Mouse (Mus musculus) CH12.LX (cell line): ENCODE data around the gene Camkmt. TPM values are rescaled to one million over a fixed set of nuclear protein-coding genes. Genes with fewer than 3 reads are reported as not detected.

Experiments used
- DNase-seq: peaks from one replicate; pipeline ENCODE4 v3.0.0-alpha.2; 2013; ENCODE audit errors: extremely low read depth
- H3K27ac ChIP-seq: 2 replicates; pipeline ENCODE4 v1.5.1; 2012; ENCODE audit warnings: low read depth, mild to moderate bottlenecking, control low read depth, moderate library complexity; ENCODE audit not compliant: insufficient read depth
- H3K27me3 ChIP-seq: replicated peaks from 2 replicates; pipeline ENCODE3; 2012; ENCODE audit warnings: inconsistent platforms
- H3K36me3 ChIP-seq, 2 experiments: replicated peaks in 1 of 2; 2 replicates each; pipeline versions ENCODE3 to v1.6.1; 2012; ENCODE audit warnings: inconsistent platforms in 1 of 2, low read length in 1 of 2, mild to moderate bottlenecking in 1 of 2, mixed read lengths in 1 of 2, moderate library complexity in 1 of 2; ENCODE audit not compliant: control insufficient read depth in 1 of 2, insufficient read depth in 1 of 2
- H3K4me1 ChIP-seq, 2 experiments: 2 replicates each; pipeline ENCODE4 v1.6.1; 2012; ENCODE audit warnings: inconsistent platforms in 1 of 2, moderate library complexity in 1 of 2; ENCODE audit not compliant: insufficient read depth in 2 of 2, control insufficient read depth in 1 of 2
- H3K4me2 ChIP-seq: 2 replicates; pipeline ENCODE4 v1.6.1; 2012; ENCODE audit warnings: low read depth, mild to moderate bottlenecking, control low read depth; ENCODE audit not compliant: poor library complexity, insufficient read depth, severe bottlenecking
- H3K4me3 ChIP-seq, 3 experiments: fragments of 150-350 bp in 1 of 3; sonication (generic) in 1 of 3; replicated peaks in 1 of 3; 2 replicates each; pipeline versions ENCODE3 to v1.5.1; 2011 to 2012; ENCODE audit warnings: low read depth in 2 of 3, low read length in 2 of 3, mild to moderate bottlenecking in 2 of 3, moderate library complexity in 2 of 3, control low read depth in 1 of 3, improper control_type of control experiment in 1 of 3, inconsistent platforms in 1 of 3, mixed read lengths in 1 of 3; ENCODE audit not compliant: poor library complexity in 1 of 3
- H3K79me2 ChIP-seq: replicated peaks from 2 replicates; pipeline ENCODE4 v1.6.1; 2012; ENCODE audit warnings: mild to moderate bottlenecking, moderate library complexity; ENCODE audit not compliant: control insufficient read depth, poor library complexity, insufficient read depth, severe bottlenecking; ENCODE audit errors: extremely low read depth
- H3K9ac ChIP-seq: 2 replicates; pipeline ENCODE4 v1.6.1; 2012; ENCODE audit warnings: low read depth, mild to moderate bottlenecking, control low read depth, moderate library complexity; ENCODE audit not compliant: insufficient read depth
- H3K9me3 ChIP-seq: replicated peaks from 2 replicates; pipeline ENCODE3; 2012; ENCODE audit warnings: low read length, inconsistent platforms, mixed read lengths
- BHLHE40 ChIP-seq: IDR thresholded peaks from 2 replicates; pipeline ENCODE4 v1.6.1; 2011; ENCODE audit warnings: mild to moderate bottlenecking, low read depth, low read length, improper control_type of control experiment
- CHD1 ChIP-seq: IDR thresholded peaks from 2 replicates; pipeline ENCODE4 v1.6.1; 2012; ENCODE audit warnings: low read depth, low read length, improper control_type of control experiment, inconsistent platforms
- CHD2 ChIP-seq: IDR thresholded peaks from 2 replicates; pipeline ENCODE4 v1.6.1; 2011; ENCODE audit warnings: low read length, improper control_type of control experiment
- ELF1 ChIP-seq: IDR thresholded peaks from 2 replicates; pipeline ENCODE4 v1.6.1; 2014; ENCODE audit warnings: low read depth, mild to moderate bottlenecking, inconsistent platforms, low read length, improper control_type of control experiment
- ETS1 ChIP-seq: conservative IDR thresholded peaks from 2 replicates; pipeline ENCODE4 v1.6.1; 2012; ENCODE audit warnings: low read depth, mild to moderate bottlenecking, inconsistent platforms, low read length, improper control_type of control experiment, moderate library complexity
- GABPA ChIP-seq: IDR thresholded peaks from 2 replicates; pipeline ENCODE4 v1.6.1; 2012; ENCODE audit warnings: low read depth, low read length, improper control_type of control experiment, inconsistent platforms; ENCODE audit not compliant: insufficient replicate concordance
- HCFC1 ChIP-seq: IDR thresholded peaks from 2 replicates; pipeline ENCODE4 v1.6.1; 2012; ENCODE audit warnings: low read depth, mild to moderate bottlenecking, inconsistent platforms, low read length, improper control_type of control experiment
- IRF4 ChIP-seq: IDR thresholded peaks from 2 replicates; pipeline ENCODE4 v1.6.1; 2014; ENCODE audit warnings: low read depth, mild to moderate bottlenecking, inconsistent platforms, low read length, improper control_type of control experiment
- JUN ChIP-seq: IDR thresholded peaks from 2 replicates; pipeline ENCODE4 v1.6.1; 2011; ENCODE audit warnings: low read depth, mild to moderate bottlenecking, low read length, improper control_type of control experiment, moderate library complexity; ENCODE audit not compliant: insufficient read depth
- JUND ChIP-seq: conservative IDR thresholded peaks from 2 replicates; pipeline ENCODE4 v1.6.1; 2011; ENCODE audit warnings: low read depth, low read length, improper control_type of control experiment
- KAT2A ChIP-seq: IDR thresholded peaks from 2 replicates; pipeline ENCODE4 v1.6.1; 2012; ENCODE audit warnings: low read length, improper control_type of control experiment, inconsistent platforms; ENCODE audit not compliant: insufficient replicate concordance
- MAFK ChIP-seq: IDR thresholded peaks from 2 replicates; pipeline ENCODE4 v1.6.1; 2011; ENCODE audit warnings: low read length, improper control_type of control experiment; ENCODE audit not compliant: insufficient replicate concordance
- MAX ChIP-seq: IDR thresholded peaks from 2 replicates; pipeline ENCODE4 v1.6.1; 2011; ENCODE audit warnings: low read length, improper control_type of control experiment
- MAZ ChIP-seq: IDR thresholded peaks from 2 replicates; pipeline ENCODE4 v1.6.1; 2012; ENCODE audit warnings: low read depth, mild to moderate bottlenecking, inconsistent platforms, low read length, improper control_type of control experiment, moderate library complexity
- MYC ChIP-seq: IDR thresholded peaks from 2 replicates; pipeline ENCODE4 v1.6.1; 2011; ENCODE audit warnings: low read depth, mild to moderate bottlenecking, improper control_type of control experiment, low read length
- NRF1 ChIP-seq: IDR thresholded peaks from 2 replicates; pipeline ENCODE4 v1.6.1; 2014; ENCODE audit warnings: low read depth, mild to moderate bottlenecking, inconsistent platforms, low read length, improper control_type of control experiment, moderate library complexity
- POLR2AphosphoS2 ChIP-seq: IDR thresholded peaks from 2 replicates; pipeline ENCODE4 v1.6.1; 2011; ENCODE audit warnings: low read depth, low read length, improper control_type of control experiment
- RAD21 ChIP-seq: IDR thresholded peaks from 2 replicates; pipeline ENCODE4 v1.6.1; 2011; ENCODE audit warnings: low read depth, mild to moderate bottlenecking, low read length, improper control_type of control experiment, moderate library complexity
- RCOR1 ChIP-seq: conservative IDR thresholded peaks from 2 replicates; pipeline ENCODE4 v1.6.1; 2012; ENCODE audit warnings: low read depth, mild to moderate bottlenecking, inconsistent platforms, low read length, improper control_type of control experiment
- SIN3A ChIP-seq: IDR thresholded peaks from 2 replicates; pipeline ENCODE4 v1.6.1; 2012; ENCODE audit warnings: low read length, improper control_type of control experiment, inconsistent platforms
- SMC3 ChIP-seq: IDR thresholded peaks from 2 replicates; pipeline ENCODE4 v1.6.1; 2011; ENCODE audit warnings: low read depth, low read length, improper control_type of control experiment
- TCF12 ChIP-seq: IDR thresholded peaks from 2 replicates; pipeline ENCODE4 v1.6.1; 2014; ENCODE audit warnings: low read depth, mild to moderate bottlenecking, inconsistent platforms, low read length, improper control_type of control experiment
- UBTF ChIP-seq: IDR thresholded peaks from 2 replicates; pipeline ENCODE4 v1.6.1; 2012; ENCODE audit warnings: low read depth, mild to moderate bottlenecking, inconsistent platforms, low read length, improper control_type of control experiment, moderate library complexity
- USF1 ChIP-seq: IDR thresholded peaks from 2 replicates; pipeline ENCODE4 v1.6.1; 2014; ENCODE audit warnings: low read depth, mild to moderate bottlenecking, inconsistent platforms, low read length, improper control_type of control experiment
- USF2 ChIP-seq: conservative IDR thresholded peaks from 2 replicates; pipeline ENCODE4 v1.6.1; 2011; ENCODE audit warnings: low read depth, low read length, improper control_type of control experiment
- ZC3H11A ChIP-seq: IDR thresholded peaks from 2 replicates; pipeline ENCODE4 v1.6.1; 2012; ENCODE audit warnings: low read depth, mild to moderate bottlenecking, inconsistent platforms, low read length, improper control_type of control experiment
- ZMIZ1 ChIP-seq: IDR thresholded peaks from 2 replicates; pipeline ENCODE4 v1.6.1; 2012; ENCODE audit warnings: low read depth, mild to moderate bottlenecking, inconsistent platforms, low read length, improper control_type of control experiment
- ZNF384 ChIP-seq: IDR thresholded peaks from 2 replicates; pipeline ENCODE4 v1.6.1; 2012; ENCODE audit warnings: low read depth, low read length, improper control_type of control experiment, inconsistent platforms
- dilution Hi-C: fragments of 300-500 bp; cut with MboI; formaldehyde crosslinking; loops from 2 replicates; pipeline ENCODE4 v1.14.3; 2020; ENCODE audit warnings: low sequenced_read_pairs; ENCODE audit not compliant: extremely low pct_unique_long_range_greater_than_20kb, extremely low pct_ligation_motif_present
- in situ Hi-C: fragments of 300-500 bp; cut with MboI; formaldehyde crosslinking; loops from 3 replicates; pipeline ENCODE4 v1.14.3; 2019; ENCODE audit warnings: low sequenced_read_pairs, low pct_ligation_motif_present, low pct_unique_long_range_greater_than_20kb, mixed read lengths
- polyA plus RNA-seq: library from polyadenylated mRNA; unstranded; fragments of >175 nt; gene quantifications from 2 replicates; pipeline ENCODE4 v1.2.1, GENCODE M21; 2012; ENCODE audit warnings: low read depth; ENCODE audit not compliant: insufficient read length
- total RNA-seq, 2 experiments: library from RNA; depleted of rRNA; stranded (reverse); fragments of 300-350 nt in 1 of 2; fragments of >200 nt in 1 of 2; gene quantifications; 2 replicates each; pipeline ENCODE4 v1.2.3; 2012 to 2014

Camkmt gene
- total and polyA plus RNA-seq, 3 experiments: 1.5 to 4.4 (median 1.8) TPM

- TF ChIP-seq ETS1 (no peak), KAT2A (no peak), GABPA (no peak), ZMIZ1 (no peak), IRF4 (no peak), JUND (no peak), MYC (no peak), MAZ (no peak), RCOR1 (no peak), CHD2 (no peak)
- TF ChIP-seq, all 38 proteins: peak for 0
- Histone ChIP-seq H3K9ac (no peak overlapping the region), H3K27me3 (no peaks in the 10 kb centered on the region), H3K4me1 (no peaks in the 10 kb centered on the region), H3K27ac (no peak overlapping the region), H3K4me2 (no peak overlapping the region), H3K9me3 (no peaks in the 10 kb centered on the region), H3K79me2 (no peaks in the 10 kb centered on the region), H3K4me3 (no peak overlapping the region), H3K36me3 (no peaks in the 10 kb centered on the region)
- dilution Hi-C loops (no loop called here), in situ Hi-C loops (loop anchor here (10.0 kb wide), 1 partner anchor 454 kb away; no protein-coding TSS in a partner anchor)
- no peak for DNase-seq
Measured at GRCm38 (mm10) chr17:85180471-85181060, 90.2 kb downstream of the Camkmt start.

GRCm38 (mm10) chr17:85189227-85190127, 99.1 kb downstream of the Camkmt start:
- DNase-seq: peak; percentile 91
- dilution Hi-C loops: no loop called here
- in situ Hi-C loops: loop anchor here (10.0 kb wide), 2 partner anchors 355 to 445 kb away; no protein-coding TSS in a partner anchor
- peaks cover 3 to 20% of the 10 kb centered on the region in 2 experiments; a peak in 3 of 4 replicates for H3K4me1 ChIP-seq
- no peak overlapping the region for H3K4me3 ChIP-seq
- H3K9me3 ChIP-seq: no peaks in the 10 kb centered on the region
- H3K27ac ChIP-seq: no peak overlapping the region
- no peaks in the 10 kb centered on the region for H3K79me2 ChIP-seq
- H3K27me3 ChIP-seq: no peaks in the 10 kb centered on the region
- H3K36me3 ChIP-seq: no peaks in the 10 kb centered on the region
- H3K4me2 ChIP-seq: peak overlapping the region; percentile 94
- no peak overlapping the region for H3K9ac ChIP-seq
- no peak for TF ChIP-seq USF2
- no peak for TF ChIP-seq RCOR1
- no peak for TF ChIP-seq JUN
- TF ChIP-seq ELF1: no peak
- no peak for TF ChIP-seq UBTF
- TF ChIP-seq SIN3A: no peak
- peak; percentile 86 for TF ChIP-seq ZNF384
- peak; percentile 92 for TF ChIP-seq RAD21
- TF ChIP-seq ZC3H11A: peak; percentile 80
- no peak for TF ChIP-seq GABPA
- 0 out of 2 replicates have a peak, but pooled peaks have one; percentile 33 for TF ChIP-seq MAFK
- no peak for TF ChIP-seq POLR2AphosphoS2
- TF ChIP-seq JUND: no peak
- 0 out of 2 replicates have a peak, but pooled peaks have one; percentile 17 for TF ChIP-seq TCF12
- no peak for TF ChIP-seq NRF1
- TF ChIP-seq USF1: no peak
- peak; percentile 54; the same call in 1 of the 2 replicates for TF ChIP-seq IRF4
- TF ChIP-seq KAT2A: no peak
- TF ChIP-seq HCFC1: no peak
- 0 out of 2 replicates have a peak, but pooled peaks have one; percentile 29 for TF ChIP-seq MYC
- TF ChIP-seq BHLHE40: no peak
- TF ChIP-seq CHD1: no peak
- 0 out of 2 replicates have a peak, but pooled peaks have one; percentile 15 for TF ChIP-seq MAX
- peak; percentile 98 for TF ChIP-seq SMC3
